Mouse (Mus musculus) midbrain, embryonic 14.5 days (tissue): ENCODE measurements around the gene Tfpi. TPM values are rescaled to one million over a fixed set of nuclear protein-coding genes. Genes with fewer than 3 reads are reported as not detected.

Source experiments
- polyA plus RNA-seq: library from polyadenylated mRNA; unstranded; fragments of >200 nt; fragmentation: Nextera tagmentation; extraction: Ambion mirVana; gene quantifications from 2 replicates; pipeline ENCODE4 v1.2.1, GENCODE M21; 2014

Gene Tfpi
- polyA plus RNA-seq, 1 experiment from 2014 or later = 17.7 TPM

Other genes with a start within 250 kb of the Tfpi start
- 3.5 and 10.6 TPM in 2 replicates for gene Calcrl, start 51.4 kb downstream of the Tfpi start, polyA plus RNA-seq
- 21.9 and 33.8 TPM in 2 replicates for gene Ctnnd1, start 174.0 kb upstream of the Tfpi start, polyA plus RNA-seq
- gene Btbd18, start 182.3 kb upstream of the Tfpi start, polyA plus RNA-seq = 0.37 and 0.53 TPM in 2 replicates
- 220 and 232 TPM in 2 replicates for gene Selenoh, start 194.0 kb upstream of the Tfpi start, polyA plus RNA-seq
- gene Gm28635, start 201.3 kb upstream of the Tfpi start, polyA plus RNA-seq = not detected in 2 replicates
- 55.4 and 56.5 TPM in 2 replicates for gene Med19, start 201.6 kb upstream of the Tfpi start, polyA plus RNA-seq
- gene Tmx2, start 202.4 kb upstream of the Tfpi start, polyA plus RNA-seq = 269 and 277 TPM in 2 replicates
- gene Zdhhc5, start 238.4 kb upstream of the Tfpi start, polyA plus RNA-seq = 21.5 and 21.8 TPM in 2 replicates